Mouse (Mus musculus) frontal cortex, postnatal 10 days (tissue): Measurements from ENCODE around the gene Hipk4.
"Not testable (repeated sequence)": the region's sequence is repeated elsewhere in the genome, so short reads cannot be mapped to it uniquely, and the experiment has no call there.

ENCODE experiments used
- DNase-seq, 2 experiments: peaks; one replicate each; pipeline ENCODE4 v3.0.0; 2022; ENCODE audit warnings: low spot score in 2 of 2, mixed read lengths in 1 of 2

Gene Hipk4

GRCm38 (mm10) chr7:27494659-27495367 is 28.3 kb upstream of the Hipk4 start:
- not testable (repeated sequence) for DNase-seq

- DNase-seq, result no peak
Measured at GRCm38 (mm10) chr7:27499036-27499435, 24.0 kb upstream of the Hipk4 start, which contains the start of gene Prx. Gene Prx (plus strand): TSS chr7:27499324.

GRCm38 (mm10) chr7:27501620-27502019 is 21.4 kb upstream of the Hipk4 start:
- DNase-seq, result no peak

- no peak for DNase-seq
Measured at GRCm38 (mm10) chr7:27506765-27507370, 16.2 kb upstream of the Hipk4 start.

- peak; percentile 90 to 93 for DNase-seq
Measured at GRCm38 (mm10) chr7:27507711-27508647, 15.1 kb upstream of the Hipk4 start.

GRCm38 (mm10) chr7:27508648-27509005 is 14.4 kb upstream of the Hipk4 start:
- DNase-seq, result no peak

- no peak for DNase-seq
Measured at GRCm38 (mm10) chr7:27510809-27511208, 12.3 kb upstream of the Hipk4 start.

GRCm38 (mm10) chr7:27514961-27515360 is 8.1 kb upstream of the Hipk4 start:
- no peak for DNase-seq

- DNase-seq, result no peak
Measured at GRCm38 (mm10) chr7:27518314-27518713, 4.8 kb upstream of the Hipk4 start.

- no peak for DNase-seq
Measured at GRCm38 (mm10) chr7:27520104-27520503, 3.0 kb upstream of the Hipk4 start.

GRCm38 (mm10) chr7:27520599-27520998 is 2.5 kb upstream of the Hipk4 start:
- no peak for DNase-seq

- DNase-seq, result no peak
Measured at GRCm38 (mm10) chr7:27523805-27524204, 738 bp downstream of the Hipk4 start.

- DNase-seq, result peak in 1 of 2 experiments; percentile 76
Measured at GRCm38 (mm10) chr7:27526039-27526827, 3.2 kb downstream of the Hipk4 start.

GRCm38 (mm10) chr7:27529070-27529469 is 6.0 kb downstream of the Hipk4 start:
- DNase-seq, result no peak

- DNase-seq, result no peak
Measured at GRCm38 (mm10) chr7:27530937-27531336, 7.9 kb downstream of the Hipk4 start.

- no peak for DNase-seq
Measured at GRCm38 (mm10) chr7:27531707-27532106, 8.6 kb downstream of the Hipk4 start.

GRCm38 (mm10) chr7:27532480-27533050 is 9.5 kb downstream of the Hipk4 start:
- no peak for DNase-seq

- no peak for DNase-seq
Measured at GRCm38 (mm10) chr7:27535386-27535785, 12.3 kb downstream of the Hipk4 start.

GRCm38 (mm10) chr7:27536618-27537017 is 13.6 kb downstream of the Hipk4 start:
- DNase-seq, result no peak

- no peak for DNase-seq
Measured at GRCm38 (mm10) chr7:27537998-27538397, 14.9 kb downstream of the Hipk4 start.

GRCm38 (mm10) chr7:27538797-27539196 is 15.7 kb downstream of the Hipk4 start:
- DNase-seq, result no peak
